Mouse (Mus musculus) gastrocnemius, postnatal 14 days (tissue): Measurements from ENCODE around the gene 1810049J17Rik. TPM values are rescaled to one million over a fixed set of nuclear protein-coding genes. Genes with fewer than 3 reads are reported as not detected.

ENCODE experiments used
- DNase-seq: peaks from one replicate; pipeline ENCODE4 v3.0.0; 2021; ENCODE audit warnings: mixed read lengths
- intact Hi-C: fragments of 180-260 bp; cut with DNase I; formaldehyde crosslinking; loops from one replicate; pipeline ENCODE4 v1.15.1; 2025; ENCODE audit warnings: low total_unique reads
- total RNA-seq, 2 experiments: library from RNA; stranded (reverse); gene quantifications; 2 replicates each; pipeline ENCODE4 v1.2.3; 2021

Gene 1810049J17Rik
- total RNA-seq, 2 experiments from 2014 or later, result not detected

DNA sequence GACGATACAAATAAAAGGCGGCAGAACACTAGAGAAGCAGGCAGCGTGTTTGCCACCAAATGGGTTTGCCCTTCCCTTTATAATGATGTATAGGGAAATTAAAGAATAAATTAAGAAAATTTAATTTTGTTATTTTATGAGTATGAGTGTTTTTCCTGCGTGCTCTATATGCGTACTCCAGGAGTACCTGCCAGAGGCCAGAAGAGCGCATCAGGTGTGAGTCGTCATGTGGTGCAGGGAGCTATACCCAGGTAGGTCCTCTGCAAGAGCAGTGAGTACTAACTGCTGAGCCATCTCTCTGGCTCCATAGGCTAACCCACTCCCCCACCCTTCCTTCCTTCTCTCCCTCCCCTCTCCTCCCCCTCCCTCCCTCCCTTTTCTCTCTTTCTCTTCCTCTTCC lies 29.8 kb upstream of the 1810049J17Rik start:
- DNase-seq, result no peak
- intact Hi-C loops, result no loop called here

DNA sequence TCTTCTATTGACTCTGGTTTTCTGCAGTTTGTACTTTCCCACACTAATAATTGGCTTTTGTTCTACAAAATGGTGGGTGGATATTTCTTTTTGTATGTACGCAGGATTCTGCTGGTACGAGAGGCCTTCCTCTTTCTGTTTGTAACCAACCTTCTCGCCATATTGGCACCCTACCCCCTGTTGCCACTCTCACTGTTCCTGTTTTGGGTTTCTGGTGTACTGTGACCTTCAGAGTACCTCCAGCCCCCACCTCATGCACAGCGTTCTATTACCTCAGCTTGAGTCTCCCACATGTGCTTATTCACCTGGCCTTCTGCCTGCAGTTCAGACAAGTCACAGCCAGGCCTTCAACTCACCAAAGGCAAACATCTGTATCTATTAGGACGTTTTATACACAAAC lies 28.1 kb upstream of the 1810049J17Rik start:
- no peak for DNase-seq
- intact Hi-C loops, result no loop called here

DNA sequence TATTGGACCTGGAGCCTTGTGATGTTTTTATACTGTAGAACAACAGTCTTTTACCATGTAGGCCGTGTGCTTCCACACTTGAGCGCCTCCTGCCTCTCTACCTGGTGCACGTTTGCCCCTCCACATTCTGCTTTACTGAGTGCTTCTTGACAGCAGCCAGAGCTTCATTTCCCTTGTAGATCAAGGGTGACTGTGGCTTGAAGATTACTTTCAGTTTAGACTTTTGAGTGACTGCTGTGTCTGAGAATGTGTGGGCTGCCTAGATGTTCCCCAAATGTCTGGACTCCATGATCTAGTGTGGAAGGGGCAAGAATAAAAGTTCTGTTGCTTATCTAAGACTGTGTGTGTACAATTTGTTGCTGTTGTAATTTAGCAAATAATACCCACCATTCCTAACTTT lies 27.3 kb upstream of the 1810049J17Rik start:
- intact Hi-C loops, result no loop called here
- no peak for DNase-seq

DNA sequence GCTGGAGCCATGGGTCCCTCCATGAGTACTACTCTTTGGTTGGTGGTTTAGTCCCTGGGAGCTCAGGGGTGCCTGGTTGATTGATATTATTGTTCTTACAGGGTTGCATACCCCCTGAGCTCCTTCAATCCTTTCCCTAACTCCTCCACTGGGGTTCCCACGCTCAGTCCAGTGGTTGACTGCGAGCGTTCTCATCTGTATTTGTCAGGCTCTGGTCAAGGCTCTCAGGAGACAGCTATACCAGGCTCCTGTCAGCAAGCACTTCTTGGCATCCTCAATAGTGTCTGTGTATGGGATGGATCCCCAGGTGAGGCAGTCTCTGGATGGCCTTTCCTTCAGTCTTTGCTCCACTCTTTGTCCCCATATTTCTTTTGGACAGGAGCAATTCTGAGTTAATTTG lies 25.2 kb upstream of the 1810049J17Rik start:
- intact Hi-C loops, result no loop called here
- no peak for DNase-seq

DNA sequence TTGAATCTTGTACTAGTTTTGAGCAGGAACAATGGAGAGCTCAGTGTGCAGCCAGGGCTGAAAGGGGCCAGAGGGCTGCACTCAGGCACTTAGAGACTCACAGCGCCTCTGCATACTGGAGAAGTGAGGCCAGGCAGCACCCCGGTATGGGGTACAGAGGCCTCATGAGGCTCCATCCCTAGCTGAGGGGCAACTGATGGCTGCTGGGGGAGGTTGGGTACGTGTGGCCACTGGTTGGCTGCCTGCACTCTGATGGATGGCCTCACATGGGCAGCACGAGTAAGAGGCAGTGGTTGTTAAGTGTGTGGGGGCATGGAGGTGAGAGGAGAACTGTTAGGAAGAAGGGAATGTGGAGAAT lies 19.7 kb upstream of the 1810049J17Rik start:
- DNase-seq, result no peak
- intact Hi-C loops, result no loop called here

DNA sequence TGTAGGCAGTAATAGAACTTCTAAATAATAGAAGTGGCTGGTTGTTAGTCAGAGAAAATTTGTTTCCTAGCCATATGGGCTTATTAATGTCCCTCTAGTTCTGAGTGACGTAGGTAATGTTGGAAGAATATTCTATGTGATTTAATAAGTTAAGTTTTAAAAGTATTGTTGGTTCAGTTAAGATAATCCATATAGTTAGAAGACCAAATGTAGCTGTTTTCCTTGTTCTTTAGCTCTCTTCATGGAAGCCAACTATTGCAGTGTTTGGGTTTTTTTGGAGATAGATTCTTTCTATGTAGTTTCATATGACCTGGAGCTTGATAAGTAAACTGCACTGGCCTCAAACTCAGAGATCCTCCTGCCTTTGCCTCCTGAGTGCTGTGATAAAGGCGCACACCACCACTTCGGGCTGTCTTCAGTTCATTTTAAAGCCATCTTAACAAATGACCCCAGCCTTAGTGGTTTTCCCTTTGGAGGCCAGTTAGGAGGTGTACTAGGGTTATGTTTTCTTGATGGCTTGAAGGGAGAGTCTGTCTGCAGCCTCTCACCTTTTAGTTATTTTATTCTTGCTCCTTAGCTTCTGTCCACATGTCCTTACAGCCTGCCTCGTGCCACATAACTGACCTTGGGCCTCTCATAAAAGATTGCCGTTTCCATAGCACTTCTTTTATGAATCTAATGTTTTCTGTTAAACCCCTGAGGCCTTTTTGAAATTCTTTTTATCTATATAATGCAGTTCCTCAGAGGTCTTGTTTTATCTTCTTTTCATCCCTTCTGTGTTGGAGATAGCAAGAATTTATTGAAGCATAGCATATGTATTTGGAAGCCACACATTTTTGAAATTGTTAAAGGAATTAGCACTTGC lies 19.1 kb upstream of the 1810049J17Rik start:
- DNase-seq, result no peak
- intact Hi-C loops, result no loop called here

DNA sequence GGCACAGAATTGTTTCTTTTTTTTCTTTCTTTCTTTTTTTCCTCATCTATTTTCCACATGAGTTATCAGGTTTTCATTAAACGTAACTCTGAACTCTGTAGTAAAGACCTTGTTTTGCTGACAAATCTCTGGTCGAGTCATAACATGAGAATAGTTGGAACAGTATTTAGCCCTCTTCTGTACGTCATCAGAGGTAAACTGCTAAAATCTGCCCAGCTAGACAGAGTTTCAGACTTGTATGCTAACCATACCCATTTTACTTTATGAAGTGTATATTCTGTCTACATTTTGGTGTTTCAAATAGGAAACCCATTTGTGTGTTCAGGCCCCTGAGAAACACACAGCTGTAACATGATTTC lies 16.1 kb upstream of the 1810049J17Rik start:
- no peak for DNase-seq
- intact Hi-C loops, result no loop called here

DNA sequence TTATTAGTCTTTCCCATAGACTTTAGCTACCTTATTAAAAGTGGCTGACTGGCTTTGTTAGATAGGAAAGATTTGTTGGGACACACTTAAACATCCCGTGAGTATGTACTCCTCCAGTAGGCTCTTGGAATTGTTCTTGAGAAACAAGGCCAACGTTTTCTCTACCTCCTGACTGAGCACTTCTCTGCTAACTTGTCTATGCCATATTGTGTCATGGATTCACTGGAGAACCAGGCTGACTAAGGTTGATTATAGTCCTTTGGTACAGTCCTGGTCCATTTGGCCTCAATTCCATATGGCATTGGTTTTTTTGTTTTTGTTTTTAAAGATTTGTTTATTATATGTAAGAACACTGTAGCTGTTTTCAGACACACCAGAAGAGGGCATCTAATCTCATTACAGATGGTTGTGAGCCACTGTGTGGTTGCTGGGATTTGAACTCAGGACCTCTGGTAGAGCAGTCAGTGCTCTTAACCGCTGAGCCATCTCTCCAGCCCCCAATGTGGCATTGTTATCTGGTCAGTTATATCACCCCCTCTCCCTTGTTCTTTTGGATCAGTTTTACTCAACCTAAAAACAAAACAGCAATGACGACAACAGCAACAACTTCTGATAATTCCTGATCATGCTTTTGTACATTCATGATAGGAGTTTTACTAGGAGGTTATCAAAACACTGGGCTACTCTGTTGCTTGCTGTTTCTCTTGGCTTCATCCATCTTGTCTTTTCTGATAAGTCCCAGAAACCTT lies 15.5 kb upstream of the 1810049J17Rik start:
- intact Hi-C loops, result no loop called here
- no peak for DNase-seq

DNA sequence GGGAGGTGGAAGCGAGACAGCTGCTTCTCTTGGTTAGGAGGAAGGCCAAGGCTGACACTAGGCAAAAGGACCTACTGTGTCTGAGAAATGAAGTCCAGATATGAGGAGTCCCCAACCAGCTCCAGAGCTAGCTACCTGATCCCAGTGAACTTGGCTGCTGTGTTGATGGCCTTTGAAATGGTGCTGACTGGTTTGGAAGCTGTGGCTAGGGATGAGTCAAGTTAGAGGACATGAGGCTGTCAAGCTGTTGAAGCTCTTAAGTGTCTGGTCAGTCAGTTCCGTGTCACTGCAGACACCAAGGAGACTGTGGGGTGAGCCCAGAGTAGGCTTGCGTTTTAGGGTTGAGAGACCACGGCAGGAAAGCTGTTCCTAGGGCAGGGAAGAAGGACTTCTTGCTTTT lies 12.7 kb upstream of the 1810049J17Rik start:
- intact Hi-C loops, result no loop called here
- no peak for DNase-seq

DNA sequence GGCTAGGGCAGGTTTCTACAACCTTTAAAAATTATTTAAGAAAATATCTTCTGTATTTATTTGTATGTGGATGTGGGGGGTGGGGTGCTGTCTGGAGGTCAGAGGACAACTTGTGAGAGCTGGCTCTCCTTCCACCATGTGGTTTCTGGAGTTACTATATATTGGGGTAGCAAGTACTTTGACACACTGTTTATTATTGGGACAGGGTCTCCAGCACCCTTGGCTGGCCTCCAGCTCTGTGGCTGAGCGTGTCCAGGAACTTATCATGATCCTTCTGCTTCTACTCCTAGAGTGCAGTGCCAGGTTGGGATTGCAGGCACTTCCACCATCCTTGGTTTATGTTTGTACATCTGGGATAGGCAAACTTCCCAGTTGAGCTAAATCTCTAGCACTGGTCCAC lies 9.6 kb upstream of the 1810049J17Rik start:
- DNase-seq, result no peak
- intact Hi-C loops, result no loop called here

DNA sequence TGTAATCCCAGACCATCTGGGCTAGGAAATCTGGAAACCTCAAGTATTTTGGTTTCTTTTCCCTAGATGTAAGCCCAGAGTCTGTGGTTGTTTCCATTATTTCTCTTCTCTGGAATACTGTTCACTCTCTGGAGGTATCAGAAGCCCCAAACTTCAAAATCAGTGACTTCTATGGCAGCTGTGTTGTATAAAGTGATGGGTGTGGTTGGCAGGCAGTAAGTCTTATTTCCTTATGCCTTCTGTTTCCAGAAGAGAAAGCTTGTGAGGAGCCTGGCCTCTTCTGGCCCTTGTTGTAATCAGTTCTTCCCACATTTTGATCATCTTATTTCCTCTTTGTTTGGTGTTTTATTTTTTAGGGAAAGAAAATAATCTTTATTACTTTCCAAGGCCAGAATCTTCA lies 9.2 kb upstream of the 1810049J17Rik start:
- intact Hi-C loops, result no loop called here
- no peak for DNase-seq

DNA sequence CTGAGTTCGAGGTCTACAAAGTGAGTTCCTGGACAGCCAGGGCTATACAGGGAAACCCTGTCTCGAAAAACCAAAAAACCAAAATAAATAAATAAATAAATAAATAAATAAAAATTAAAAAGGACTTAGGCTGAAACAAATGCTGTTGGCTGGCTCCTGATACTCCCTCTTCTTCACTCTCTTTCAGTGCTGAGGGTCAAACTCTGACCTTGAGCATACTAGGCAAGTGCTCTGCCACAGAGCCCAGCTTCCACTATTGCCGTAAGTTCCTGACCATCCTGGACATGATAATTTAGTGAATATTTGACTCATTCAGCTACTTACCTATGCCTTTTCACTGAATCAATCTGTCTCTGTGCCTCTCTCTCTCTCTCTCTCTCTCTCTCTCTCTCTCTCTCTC lies 8.7 kb upstream of the 1810049J17Rik start:
- intact Hi-C loops, result no loop called here
- no peak for DNase-seq

DNA sequence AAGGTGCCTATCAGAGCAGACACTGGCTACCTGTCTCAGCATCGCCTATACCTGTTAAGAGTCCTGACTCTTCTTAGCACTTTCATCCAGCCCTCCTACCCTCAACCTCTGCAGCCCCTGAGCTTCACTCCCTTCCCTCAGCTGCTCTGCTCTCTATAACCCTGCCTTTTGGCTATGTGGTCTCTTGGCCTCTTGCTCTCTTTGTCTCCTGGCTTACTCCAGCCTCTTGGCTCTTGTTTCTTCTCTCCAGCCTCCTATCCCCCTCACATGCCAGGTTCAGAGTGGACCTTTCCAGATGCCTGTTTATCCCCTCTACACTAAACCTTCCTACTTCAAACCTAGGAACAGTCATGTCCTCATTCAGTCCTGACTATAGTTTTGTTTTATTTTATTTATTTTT lies 2.6 kb upstream of the 1810049J17Rik start:
- peak; percentile 17 for DNase-seq
- intact Hi-C loops, result no loop called here

DNA sequence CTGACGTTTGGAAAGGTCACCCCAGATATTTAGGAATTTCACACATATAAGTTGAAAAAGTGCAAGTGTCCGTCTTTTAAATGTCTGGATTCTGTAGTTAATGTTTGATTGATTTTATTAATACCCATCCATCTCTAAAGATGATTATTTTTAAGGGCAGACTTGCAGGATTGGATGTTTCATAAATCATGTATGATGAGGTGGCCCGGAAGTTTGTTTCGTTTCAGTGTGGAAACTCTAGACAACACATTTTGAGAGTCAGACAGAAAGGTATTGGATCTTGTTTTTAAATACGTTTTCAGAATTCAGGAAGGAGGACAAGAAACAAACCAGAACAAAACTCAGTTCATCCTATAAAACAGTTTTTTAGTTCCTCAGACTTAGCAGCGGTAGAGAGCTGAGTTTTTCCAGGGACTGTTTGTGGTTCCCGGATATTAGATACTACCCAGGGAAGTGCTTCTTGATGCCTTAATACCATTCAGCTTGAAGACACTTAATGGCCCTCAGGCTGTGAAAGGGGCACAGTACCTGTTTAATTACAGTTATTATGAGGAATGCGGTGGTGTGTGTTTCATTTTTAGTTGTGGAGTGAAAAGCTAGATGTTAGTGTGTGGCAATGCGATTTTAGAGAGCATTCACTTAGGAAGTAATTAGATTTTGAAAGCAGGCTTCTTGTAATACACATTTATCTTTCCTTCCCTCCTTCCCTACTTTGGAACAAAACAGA lies 1.1 kb upstream of the 1810049J17Rik start:
- no peak for DNase-seq
- intact Hi-C loops, result no loop called here

DNA sequence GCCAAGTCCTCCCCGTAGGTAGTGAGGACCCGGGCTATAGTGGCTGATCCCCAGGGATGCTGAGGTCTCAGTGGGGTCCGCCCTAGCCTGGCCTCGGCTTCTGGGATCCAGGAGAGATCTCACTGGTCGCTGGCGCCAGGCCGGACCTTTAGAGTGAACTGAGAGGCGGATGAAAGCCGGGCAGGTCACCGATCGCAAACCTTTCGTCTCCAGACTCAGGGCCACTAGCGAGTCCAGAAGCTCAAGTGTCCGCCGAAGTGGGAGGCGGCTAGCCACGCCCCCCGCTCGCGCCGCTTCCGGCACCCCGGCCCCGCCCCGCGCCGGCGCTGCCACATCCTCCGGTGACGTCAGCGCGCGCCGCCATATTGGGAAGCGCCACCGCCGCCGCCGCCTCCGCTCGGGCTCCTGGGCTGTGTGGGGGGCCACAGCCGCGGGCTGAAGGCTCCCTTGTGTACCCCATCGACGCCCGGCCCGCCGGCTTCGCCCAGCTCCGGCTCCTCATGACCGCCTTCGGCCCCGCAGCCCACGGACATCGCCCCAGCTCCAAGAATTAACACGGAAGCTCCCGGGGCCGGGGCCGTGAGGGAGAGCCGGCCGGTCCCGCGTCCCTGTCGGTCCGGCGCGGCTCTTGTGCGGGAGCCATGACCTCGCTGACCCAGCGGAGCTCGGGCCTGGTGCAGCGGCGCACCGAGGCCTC lies 460 bp downstream of the 1810049J17Rik start, which contains the start of gene Golph3:
Golph3 (plus strand) TSS at position 360 of the 697 bp plus-strand sequence.
- intact Hi-C loops, result no loop called here
- DNase-seq, result peak; percentile 96

DNA sequence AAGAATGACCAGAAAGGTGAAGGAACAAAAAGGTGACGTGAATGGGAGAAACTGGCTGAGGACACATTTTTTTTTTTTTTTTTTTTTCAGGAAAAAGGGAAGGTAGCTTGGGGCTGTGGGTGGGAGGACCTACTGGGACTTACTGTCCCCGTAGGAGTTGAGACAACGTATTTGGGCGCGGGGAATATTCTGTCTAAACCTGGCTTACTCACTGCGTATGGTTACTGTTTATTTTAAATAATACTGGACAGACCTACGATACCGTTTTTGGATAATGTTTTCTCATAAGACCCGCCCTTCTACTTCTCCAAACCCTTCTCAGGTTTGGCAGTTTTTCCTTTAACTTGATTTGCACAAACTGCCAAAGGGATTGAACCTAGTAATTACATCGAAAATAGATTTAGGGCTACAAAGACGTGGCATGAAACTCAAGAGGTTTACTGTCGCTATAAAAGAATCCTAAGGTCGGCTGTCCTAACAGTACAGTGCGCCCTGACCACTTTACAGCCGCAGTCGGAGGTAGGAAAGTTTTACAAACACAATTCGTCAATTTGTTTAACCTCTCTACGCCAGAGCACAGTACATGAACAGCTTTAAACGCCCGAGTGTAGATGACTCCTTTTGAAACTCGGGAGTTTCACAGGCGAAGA lies 1.1 kb downstream of the 1810049J17Rik start:
- DNase-seq, result no peak
- intact Hi-C loops, result no loop called here

DNA sequence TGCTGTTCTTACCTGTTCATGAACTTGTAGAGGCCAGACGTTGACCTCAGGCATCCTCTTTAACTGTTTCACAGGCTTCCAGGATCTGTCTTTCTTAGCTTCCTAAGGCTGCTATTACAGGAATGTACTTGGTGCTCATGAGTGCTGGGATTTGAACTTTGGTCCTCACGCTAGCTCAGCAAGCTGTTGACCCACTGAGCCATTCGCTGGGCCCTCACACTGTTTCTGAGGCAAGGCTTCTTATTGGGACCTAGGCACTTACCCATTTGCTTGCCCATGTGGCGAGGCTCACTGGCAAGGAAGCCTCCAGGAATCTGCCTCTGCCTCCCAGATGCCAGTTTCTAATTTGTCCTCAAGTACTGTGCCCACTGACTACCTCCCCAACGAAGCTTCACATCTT lies 1.8 kb downstream of the 1810049J17Rik start:
- intact Hi-C loops, result no loop called here
- no peak for DNase-seq

DNA sequence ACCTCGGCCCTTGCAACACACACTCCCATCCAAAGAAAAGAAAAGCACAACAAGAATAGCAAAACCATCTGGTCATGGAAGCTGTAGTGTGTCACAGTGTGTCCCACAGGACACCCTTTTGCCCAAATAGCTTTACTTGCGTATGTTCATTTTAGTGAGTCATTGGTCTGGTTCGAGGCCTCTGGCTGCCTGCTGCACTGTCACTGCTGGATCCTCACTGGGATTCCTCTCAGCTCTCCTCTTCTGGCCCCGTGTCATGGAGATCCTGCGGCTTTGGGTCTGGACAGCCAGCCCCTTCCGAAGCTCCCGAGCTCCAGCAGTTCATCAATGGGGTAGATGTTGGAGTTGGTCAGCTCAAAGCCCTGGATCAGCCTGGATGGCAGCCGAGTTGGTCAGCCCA lies 3.2 kb downstream of the 1810049J17Rik start:
- no peak for DNase-seq
- intact Hi-C loops, result no loop called here

DNA sequence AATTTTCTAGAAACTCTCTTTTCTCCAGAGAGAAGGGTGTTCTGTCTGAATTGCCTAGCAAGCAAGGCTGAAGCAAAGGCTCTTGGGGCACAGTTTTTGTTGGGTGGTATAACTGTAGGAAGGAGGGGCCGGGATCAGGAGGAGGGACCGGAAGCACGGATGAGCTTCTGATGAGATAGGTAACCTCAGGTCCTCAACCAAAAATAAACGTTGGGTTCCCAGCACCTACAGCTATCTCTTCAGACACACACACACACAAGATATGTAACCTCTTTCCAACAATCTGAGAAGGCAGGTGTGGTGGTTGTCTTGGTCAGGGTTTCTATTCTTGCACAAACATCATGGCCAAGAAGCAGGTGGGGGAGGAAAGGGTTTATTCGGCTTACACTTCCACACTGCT lies 4.4 kb downstream of the 1810049J17Rik start:
- no peak for DNase-seq
- intact Hi-C loops, result no loop called here
